Mouse (Mus musculus) layer of hippocampus, postnatal 14 days (tissue): ENCODE measurements around the gene Rfwd3. TPM values are rescaled to one million over a fixed set of nuclear protein-coding genes. Genes with fewer than 3 reads are reported as not detected.
"Not testable (repeated sequence)": the region's sequence is repeated elsewhere in the genome, so short reads cannot be mapped to it uniquely, and the experiment has no call there.

Experiments used
- DNase-seq, 2 experiments: peaks; one replicate each; pipeline ENCODE4 v3.0.0; 2021 to 2022; ENCODE audit warnings: low spot score in 2 of 2, mixed read lengths in 1 of 2
- total RNA-seq, 2 experiments: library from RNA; stranded (reverse); gene quantifications; 2 replicates each; pipeline ENCODE4 v1.2.3; 2021

Rfwd3 gene
- total RNA-seq, 2 experiments from 2014 or later: 19.7 to 20.3 TPM

- no peak for DNase-seq
These were observed 8.3 kb downstream of the Rfwd3 start for GRCm38 (mm10) chr8:111291733-111292132.

GRCm38 (mm10) chr8:111290586-111290985 lies 9.4 kb downstream of the Rfwd3 start:
- no peak for DNase-seq

GRCm38 (mm10) chr8:111285603-111286002 lies 14.4 kb downstream of the Rfwd3 start:
- DNase-seq: no peak

GRCm38 (mm10) chr8:111282093-111282492 lies 17.9 kb downstream of the Rfwd3 start:
- no peak for DNase-seq

DNA sequence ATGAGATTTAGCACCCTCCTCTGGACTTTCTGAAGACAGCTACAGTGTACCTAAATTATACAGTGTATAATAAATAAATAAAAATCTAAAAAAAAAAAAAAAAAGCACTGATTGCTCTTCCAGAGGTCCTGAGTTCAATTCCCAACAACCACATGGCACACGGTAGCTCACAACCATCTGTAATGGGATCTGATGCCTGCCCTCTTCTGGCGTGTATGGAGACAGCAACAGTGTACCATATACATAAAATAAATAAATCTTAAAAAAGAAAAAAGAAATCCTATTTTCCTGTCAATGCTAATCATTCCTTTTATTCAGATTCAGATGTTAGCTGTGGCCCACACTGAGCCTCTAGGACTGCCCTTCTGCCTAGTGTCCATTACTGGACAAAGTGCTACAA lies 31.7 kb downstream of the Rfwd3 start:
- DNase-seq: no peak

GRCm38 (mm10) chr8:111266161-111266560 lies 33.9 kb downstream of the Rfwd3 start:
- not testable (repeated sequence) for DNase-seq

GRCm38 (mm10) chr8:111264693-111265220 lies 35.3 kb downstream of the Rfwd3 start:
- no peak for DNase-seq

GRCm38 (mm10) chr8:111261981-111262381 lies 38.0 kb downstream of the Rfwd3 start:
- DNase-seq: no peak

- no peak for DNase-seq
These were observed 39.8 kb downstream of the Rfwd3 start for GRCm38 (mm10) chr8:111260251-111260650.

- DNase-seq: no peak
These were observed 40.6 kb downstream of the Rfwd3 start for GRCm38 (mm10) chr8:111259408-111259741.

DNA sequence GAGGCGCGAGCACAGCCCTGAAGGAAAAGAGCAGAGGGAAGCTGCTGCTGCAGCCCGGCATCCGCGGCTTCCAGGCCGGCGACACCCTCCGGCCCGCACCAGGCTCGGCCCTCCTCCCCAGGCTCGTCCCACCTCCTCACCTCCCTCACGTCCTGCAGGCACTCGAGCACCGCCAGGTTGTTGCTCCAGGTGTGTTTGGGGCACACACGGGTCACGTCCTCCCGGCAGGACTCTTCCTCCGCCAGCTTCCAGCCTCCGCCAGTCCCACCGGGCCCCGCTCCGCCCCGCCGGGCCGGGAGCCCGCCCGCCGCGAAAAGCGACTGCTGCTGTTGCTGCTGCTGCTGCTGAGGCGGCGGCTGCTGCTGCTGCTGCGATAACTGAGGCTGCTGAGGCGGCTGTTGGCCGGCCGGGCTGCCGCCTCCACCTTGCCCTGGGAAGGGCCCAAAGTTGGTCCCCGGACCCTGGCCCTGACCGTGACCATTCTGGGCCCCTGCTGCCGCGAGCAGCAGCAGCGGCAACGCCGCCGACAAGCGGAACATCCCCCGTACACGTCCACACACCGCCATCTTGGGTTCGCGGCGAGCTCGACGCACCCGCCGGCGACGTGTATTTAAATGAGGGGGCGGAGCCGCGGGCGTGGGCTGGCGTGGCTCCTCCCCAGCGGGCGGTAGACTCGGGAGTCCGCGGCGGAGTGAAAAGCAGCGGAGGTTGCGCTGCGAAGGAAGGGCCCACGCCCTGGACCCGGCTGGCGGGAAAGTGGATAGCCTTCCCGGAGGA lies 41.2 kb downstream of the Rfwd3 start, which contains the start of gene Glg1:
Glg1 (minus strand) TSS at position 586 of the 777 bp plus-strand sequence.
- DNase-seq: peak; percentile 93

GRCm38 (mm10) chr8:111258010-111258630 lies 41.9 kb downstream of the Rfwd3 start:
- peak in 1 of 2 experiments; percentile 25 for DNase-seq

DNA sequence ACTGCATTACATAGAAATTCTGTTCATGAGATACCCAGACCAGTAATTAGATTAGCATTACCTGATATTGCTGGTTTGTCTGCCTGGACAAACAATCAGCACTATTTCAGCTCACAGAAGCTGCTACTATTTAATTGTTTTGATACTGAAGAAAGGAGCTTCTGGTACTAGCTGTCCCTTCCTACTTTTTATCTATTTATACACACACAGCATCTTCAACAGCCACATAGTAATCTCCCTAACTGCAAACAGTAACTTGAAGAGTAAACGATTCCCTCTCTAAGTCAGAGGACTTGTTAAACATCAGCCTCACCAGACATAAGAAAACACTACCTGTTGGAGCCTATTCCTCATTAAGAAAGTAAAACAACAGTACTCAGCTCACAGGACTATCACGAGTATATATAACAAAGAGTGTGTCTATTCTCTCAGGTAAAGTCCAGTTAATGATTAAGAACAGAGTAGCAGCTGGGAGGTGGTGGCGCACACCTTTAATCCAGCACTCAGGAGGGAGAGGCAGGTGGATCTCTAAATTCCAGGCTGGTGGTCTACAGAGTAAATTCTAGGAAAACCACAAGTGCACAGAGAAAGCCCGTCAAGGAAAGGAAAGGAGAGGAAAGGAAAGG lies 47.4 kb downstream of the Rfwd3 start:
- no peak for DNase-seq

- no peak for DNase-seq
These were observed 49.9 kb downstream of the Rfwd3 start for GRCm38 (mm10) chr8:111250111-111250510.

- DNase-seq: no peak
These were observed 51.9 kb downstream of the Rfwd3 start for GRCm38 (mm10) chr8:111248136-111248535.

DNA sequence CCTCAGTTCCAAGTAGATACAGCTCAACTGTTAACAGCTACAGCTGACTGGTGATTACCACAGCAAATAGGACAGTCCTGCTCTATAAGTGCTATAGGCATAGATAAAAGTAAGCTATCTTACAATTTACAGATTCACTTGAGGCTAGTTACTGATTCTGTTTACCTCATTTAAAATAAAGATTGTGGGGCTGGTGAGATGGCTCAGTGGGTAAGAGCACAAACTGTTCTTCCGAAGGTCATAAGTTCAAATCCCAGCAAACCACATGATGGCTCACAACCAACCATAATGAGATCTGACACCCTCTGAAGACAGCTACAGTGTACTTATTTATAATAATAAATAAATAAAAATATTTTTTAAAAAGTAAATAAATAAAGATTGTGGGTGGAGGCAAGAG lies 53.2 kb downstream of the Rfwd3 start:
- not testable (repeated sequence) for DNase-seq

- no peak for DNase-seq
These were observed 53.7 kb downstream of the Rfwd3 start for GRCm38 (mm10) chr8:111246287-111246830.

- no peak for DNase-seq
These were observed 62.7 kb downstream of the Rfwd3 start for GRCm38 (mm10) chr8:111237301-111237700.

- DNase-seq: no peak
These were observed 66.3 kb downstream of the Rfwd3 start for GRCm38 (mm10) chr8:111233730-111234129.

GRCm38 (mm10) chr8:111224153-111224552 lies 75.9 kb downstream of the Rfwd3 start:
- no peak for DNase-seq
